8 mouse cellular contexts compared by ENCODE assay signal in the genomic region with DNA sequence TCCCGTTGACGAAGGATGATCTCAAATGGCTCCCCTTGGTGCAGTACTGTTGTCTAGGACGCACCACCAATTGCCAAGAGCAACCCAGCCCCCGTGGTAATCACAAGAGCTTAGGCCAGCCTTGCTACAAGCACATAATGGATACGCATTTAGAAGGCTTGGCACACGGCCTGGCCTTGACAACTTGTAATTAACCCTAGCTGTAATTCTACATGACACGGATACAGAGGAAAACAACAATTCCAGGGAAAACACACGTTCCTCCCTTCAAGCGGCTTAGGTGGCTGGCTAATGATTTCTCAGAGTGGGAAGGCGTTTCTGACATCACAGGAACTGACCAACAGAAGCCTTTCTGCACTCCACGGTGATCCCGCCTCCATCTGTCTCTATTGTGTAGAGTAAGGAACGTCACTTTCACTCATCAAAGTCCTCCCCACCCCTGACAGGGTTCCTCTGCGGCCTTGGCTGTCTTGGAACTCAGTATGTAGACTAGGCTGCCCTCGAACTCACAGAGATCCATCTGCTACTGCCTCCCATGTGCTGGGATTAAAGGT. TPM values are rescaled to one million over a fixed set of nuclear protein-coding genes. Genes with fewer than 3 reads are reported as not detected.
DNase-seq lines count a peak whose midpoint lies in the region; ATAC-seq and TF ChIP-seq lines count a peak whose summit lies in the region.

No protein-coding gene starts in this region.

- H3K4me3 ChIP-seq in heart, embryonic 14.5 days (ENCODE audit: control insufficient read depth in 1 of 2, insufficient read depth in 1 of 2, low read depth in 1 of 2, low read length in 2 of 2), result no peak overlapping the region
- no peak overlapping the region for H3K4me3 ChIP-seq in heart, embryonic 12.5 days
- H3K4me3 ChIP-seq in hindbrain, embryonic 15.5 days, result no peak overlapping the region
- no peak overlapping the region for H3K4me3 ChIP-seq in liver, postnatal 0 days (ENCODE audit: low read depth, low read length)
- H3K4me3 ChIP-seq in lung, postnatal 0 days (ENCODE audit: low read depth, low read length), result no peak overlapping the region

- H3K9me3 ChIP-seq in heart, embryonic 14.5 days (ENCODE audit: control insufficient read depth, low read length), result no peaks in the 10 kb centered on the region
- no peaks in the 10 kb centered on the region for H3K9me3 ChIP-seq in heart, embryonic 12.5 days (replicated peaks)
- H3K9me3 ChIP-seq in hindbrain, embryonic 15.5 days, result no peaks in the 10 kb centered on the region
- no peaks in the 10 kb centered on the region for H3K9me3 ChIP-seq in liver, postnatal 0 days (ENCODE audit: low read length)
- no peaks in the 10 kb centered on the region for H3K9me3 ChIP-seq in lung, postnatal 0 days (ENCODE audit: low read length)

- ATAC-seq in heart, embryonic 14.5 days (ENCODE audit: insufficient number of reproducible peaks, insufficient read depth, low FRiP score, low read depth), result 0 out of 2 replicates have a peak, but pooled peaks have one; percentile 38
- no peak for ATAC-seq in heart, embryonic 12.5 days (ENCODE audit: insufficient number of reproducible peaks, low FRiP score)
- peak; percentile 73; the same call in 1 of the 2 replicates for ATAC-seq in hindbrain, embryonic 15.5 days (ENCODE audit: low FRiP score, low read depth)
- no peak for ATAC-seq in liver, postnatal 0 days
- no peak for ATAC-seq in lung, postnatal 0 days

- H3K27ac ChIP-seq in heart, embryonic 14.5 days (replicated peaks in 1 of 2; ENCODE audit: control insufficient read depth in 1 of 2, insufficient read depth in 1 of 2, low read depth in 2 of 2, low read length in 2 of 2), result peak overlapping the region in 1 of 2 experiments; percentile 24; a peak in 1 of 4 replicates
- H3K27ac ChIP-seq in heart, embryonic 12.5 days (ENCODE audit: poor library complexity, severe bottlenecking), result no peak overlapping the region
- no peak overlapping the region for H3K27ac ChIP-seq in hindbrain, embryonic 15.5 days (replicated peaks)
- H3K27ac ChIP-seq in liver, postnatal 0 days (ENCODE audit: low read depth), result no peak overlapping the region
- H3K27ac ChIP-seq in lung, postnatal 0 days (ENCODE audit: low read length), result no peak overlapping the region; the same call in 1 of the 2 replicates

- 58% methylated on average over 15 of the region's 15 CpGs for WGBS in heart, embryonic 14.5 days
- WGBS in heart, embryonic 12.5 days, result 64% methylated on average over 15 of the region's 15 CpGs
- WGBS in hindbrain, embryonic 15.5 days, result 35% methylated on average over 15 of the region's 15 CpGs
- 79% methylated on average over 15 of the region's 15 CpGs for WGBS in liver, postnatal 0 days (ENCODE audit: insufficient replicate concordance)
- 49% methylated on average over 15 of the region's 15 CpGs for WGBS in lung, postnatal 0 days

- no peaks in the 10 kb centered on the region for H3K36me3 ChIP-seq in heart, embryonic 14.5 days (ENCODE audit: control insufficient read depth, insufficient read depth, low read length)
- no peaks in the 10 kb centered on the region for H3K36me3 ChIP-seq in heart, embryonic 12.5 days
- H3K36me3 ChIP-seq in hindbrain, embryonic 15.5 days, result no peaks in the 10 kb centered on the region
- H3K36me3 ChIP-seq in liver, postnatal 0 days (replicated peaks; ENCODE audit: insufficient read depth, low read length), result no peaks in the 10 kb centered on the region
- H3K36me3 ChIP-seq in lung, postnatal 0 days (ENCODE audit: insufficient read depth, low read length), result no peaks in the 10 kb centered on the region

- H3K9ac ChIP-seq in heart, embryonic 14.5 days (ENCODE audit: low read length), result no peak overlapping the region
- no peak overlapping the region for H3K9ac ChIP-seq in heart, embryonic 12.5 days
- H3K9ac ChIP-seq in hindbrain, embryonic 15.5 days, result no peak overlapping the region
- H3K9ac ChIP-seq in liver, postnatal 0 days (replicated peaks), result no peak overlapping the region
- H3K9ac ChIP-seq in lung, postnatal 0 days (replicated peaks; ENCODE audit: low read depth), result no peak overlapping the region

- DNase-seq in brain, adult 2 months (ENCODE audit: low read depth, low spot score), result peak; percentile 62
- DNase-seq in layer of hippocampus, postnatal 10 days (ENCODE audit: low spot score in 2 of 2), result peak; percentile 41 to 54
- DNase-seq in adrenal gland, adult 18-20 months (ENCODE audit: low spot score in 2 of 2), result no peak
- no peak for DNase-seq in liver, postnatal 0 days
- no peak for DNase-seq in lung, postnatal 0 days (ENCODE audit: low spot score)

- no peak for TF ChIP-seq CTCF in liver, postnatal 0 days (IDR thresholded peaks at IDR 0.05; ENCODE audit: low read depth)
- no peak for TF ChIP-seq CTCF in lung, postnatal 0 days (IDR thresholded peaks at IDR 0.05)

- TF ChIP-seq EP300 in liver, postnatal 0 days (IDR thresholded peaks at IDR 0.05; ENCODE audit: low read depth), result no peak
- TF ChIP-seq EP300 in lung, postnatal 0 days (IDR thresholded peaks at IDR 0.05), result no peak

- no peaks in the 10 kb centered on the region for H3K27me3 ChIP-seq in heart, embryonic 14.5 days (ENCODE audit: control insufficient read depth, insufficient read depth, low read length)
- no peaks in the 10 kb centered on the region for H3K27me3 ChIP-seq in heart, embryonic 12.5 days (replicated peaks)
- H3K27me3 ChIP-seq in hindbrain, embryonic 15.5 days, result peaks cover 4% of the 10 kb centered on the region; the same call in 1 of the 2 replicates
- no peaks in the 10 kb centered on the region for H3K27me3 ChIP-seq in liver, postnatal 0 days (ENCODE audit: insufficient read depth, low read length)
- H3K27me3 ChIP-seq in lung, postnatal 0 days (replicated peaks; ENCODE audit: insufficient read depth, low read length), result no peaks in the 10 kb centered on the region

- no peak overlapping the region for H3K4me2 ChIP-seq in heart, embryonic 14.5 days (ENCODE audit: low read length)
- H3K4me2 ChIP-seq in heart, embryonic 12.5 days, result no peak overlapping the region
- H3K4me2 ChIP-seq in hindbrain, embryonic 15.5 days, result 0 out of 2 replicates have a peak overlapping the region, but pooled peaks have one; percentile 8
- H3K4me2 ChIP-seq in liver, postnatal 0 days (ENCODE audit: low read depth, low read length), result no peak overlapping the region
- H3K4me2 ChIP-seq in lung, postnatal 0 days (replicated peaks; ENCODE audit: low read depth, low read length), result no peak overlapping the region

- peaks cover 21 to 34% of the 10 kb centered on the region in 2 experiments for H3K4me1 ChIP-seq in heart, embryonic 14.5 days (ENCODE audit: control insufficient read depth in 2 of 2, insufficient read depth in 2 of 2, low read length in 2 of 2)
- H3K4me1 ChIP-seq in heart, embryonic 12.5 days (replicated peaks), result peaks cover 43% of the 10 kb centered on the region
- H3K4me1 ChIP-seq in hindbrain, embryonic 15.5 days (replicated peaks), result peaks cover 8% of the 10 kb centered on the region
- H3K4me1 ChIP-seq in liver, postnatal 0 days (ENCODE audit: insufficient read depth), result no peaks in the 10 kb centered on the region
- H3K4me1 ChIP-seq in lung, postnatal 0 days (ENCODE audit: insufficient read depth, low read depth, low read length), result peaks cover 4% of the 10 kb centered on the region; the same call in 1 of the 2 replicates

RNA-seq across cellular contexts. Expression of gene Fxn, which starts 36.7 kb away (rescaled TPM):
- polyA plus RNA-seq in heart, embryonic 14.5 days (2014; fragmentation: Nextera tagmentation; extraction: Ambion mirVana), result 60.4 and 64.6 TPM in 2 replicates
- polyA plus RNA-seq in heart, embryonic 12.5 days (2016; fragmentation: Nextera tagmentation; extraction: Ambion mirVana), result 59.6 and 61.2 TPM in 2 replicates
- polyA plus RNA-seq in hindbrain, embryonic 15.5 days (2015; fragmentation: Nextera tagmentation; extraction: Ambion mirVana), result 40.6 and 42.2 TPM in 2 replicates
- total RNA-seq in layer of hippocampus, postnatal 10 days (2021), result 10 to 100 TPM; 12.2 TPM
- 10 to 100 TPM; 13.4 to 14.8 TPM for total RNA-seq in adrenal gland, adult 18-20 months (2021)
- 34.2 and 34.8 TPM in 2 replicates for polyA plus RNA-seq in liver, postnatal 0 days (2015; fragmentation: Nextera tagmentation; extraction: Ambion mirVana)
- 19.7 and 22.1 TPM in 2 replicates for polyA plus RNA-seq in lung, postnatal 0 days (2015; fragmentation: Nextera tagmentation; extraction: Ambion mirVana)

Comparison
In these comparisons a context has a peak if more than half of its experiments do, and no peak if none do; other contexts are left out.
1. ATAC-seq: peak in heart, embryonic 14.5 days (single experiment) and hindbrain, embryonic 15.5 days (single experiment); none in heart, embryonic 12.5 days (single experiment), liver, postnatal 0 days (single experiment) and lung, postnatal 0 days (single experiment).
2. DNase-seq: peak in brain, adult 2 months (single experiment) and layer of hippocampus, postnatal 10 days (2 of 2); none in adrenal gland, adult 18-20 months (0 of 2), liver, postnatal 0 days (single experiment) and lung, postnatal 0 days (single experiment).